Mouse (Mus musculus) C2C12 (cell line): Measurements from ENCODE around the gene Ppm1h. TPM values are rescaled to one million over a fixed set of nuclear protein-coding genes. Genes with fewer than 3 reads are reported as not detected.

Experiments used
- H3K27me3 ChIP-seq: one replicate; pipeline ENCODE4 v1.6.1; 2011; ENCODE audit not compliant: control insufficient read depth, insufficient read depth, insufficient read length
- H3K36me3 ChIP-seq: one replicate; pipeline ENCODE4 v1.6.1; 2011; ENCODE audit not compliant: control insufficient read depth, insufficient read depth
- H3K4me3 ChIP-seq: one replicate; pipeline ENCODE4 v1.5.1; 2011; ENCODE audit warnings: mild to moderate bottlenecking, control low read depth; ENCODE audit not compliant: poor library complexity, insufficient read depth, severe bottlenecking
- H3K79me2 ChIP-seq: one replicate; pipeline ENCODE4 v1.6.1; 2011; ENCODE audit not compliant: control insufficient read depth, insufficient read depth
- H3K79me3 ChIP-seq: one replicate; pipeline ENCODE4 v1.6.1; 2011; ENCODE audit warnings: low read depth, control low read depth
- H3ac ChIP-seq: one replicate; pipeline ENCODE3; 2011; ENCODE audit warnings: low read depth; ENCODE audit not compliant: control insufficient read depth, insufficient read length
- CEBPB ChIP-seq: IDR thresholded peaks from one replicate; pipeline ENCODE4 v1.6.1; 2011; ENCODE audit warnings: low read depth, mild to moderate bottlenecking, control low read depth, moderate library complexity
- CTCF ChIP-seq: IDR thresholded peaks from one replicate; pipeline ENCODE4 v1.5.1; 2011; ENCODE audit not compliant: control insufficient read depth, insufficient read depth, insufficient read length
- FOSL1 ChIP-seq: IDR thresholded peaks from one replicate; pipeline ENCODE4 v1.8.0; 2011; ENCODE audit warnings: mild to moderate bottlenecking, low read length; ENCODE audit not compliant: poor library complexity, insufficient read depth, severe bottlenecking
- MAX ChIP-seq: IDR thresholded peaks from one replicate; pipeline ENCODE4 v1.6.1; 2011; ENCODE audit warnings: mild to moderate bottlenecking, control low read depth
- MYOD1 ChIP-seq: IDR thresholded peaks from one replicate; pipeline ENCODE4 v1.6.1; 2011; ENCODE audit warnings: low read depth; ENCODE audit not compliant: control insufficient read depth, insufficient read length
- MYOG ChIP-seq: IDR thresholded peaks from one replicate; pipeline ENCODE4 v1.6.1; 2011; ENCODE audit not compliant: control insufficient read depth, insufficient read length; ENCODE audit errors: extremely low read depth
- USF1 ChIP-seq: IDR thresholded peaks from one replicate; pipeline ENCODE4 v1.6.1; 2011; ENCODE audit warnings: low read depth, mild to moderate bottlenecking, control low read depth, moderate library complexity
- polyA plus RNA-seq: library from polyadenylated mRNA; unstranded; fragments of >200 nt; fragmentation: generic; extraction: Trizol; gene quantifications from one replicate; pipeline ENCODE4 v1.2.1, GENCODE M21; 2012; ENCODE audit warnings: missing spikeins

Gene Ppm1h
- polyA plus RNA-seq, 1 experiment: 0.06 TPM

DNA sequence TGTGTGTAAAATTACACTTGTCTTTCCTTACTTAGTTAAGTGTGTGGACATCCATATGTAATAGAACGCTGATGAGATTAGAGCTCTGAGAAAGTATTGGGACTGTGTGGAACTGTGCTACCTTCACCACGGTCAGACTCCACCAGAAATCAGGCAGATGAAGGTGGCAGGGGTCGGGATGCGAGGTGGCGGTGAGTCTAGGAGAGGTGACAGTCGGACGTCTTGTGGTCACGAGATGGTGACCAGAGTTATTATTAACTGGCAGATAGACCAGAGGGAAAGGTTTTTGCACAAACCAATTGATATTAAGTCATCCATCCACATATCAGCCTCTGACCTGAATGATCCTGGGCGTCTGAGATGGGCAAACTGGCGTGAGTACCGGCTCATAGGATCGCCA, 70.5 kb downstream of the Ppm1h start:
- no peaks in the 10 kb centered on the region for H3K36me3 ChIP-seq
- TF ChIP-seq MYOD1 (no peak), CTCF (no peak), MAX (no peak), CEBPB (no peak), FOSL1 (no peak), USF1 (no peak), MYOG (no peak)

DNA sequence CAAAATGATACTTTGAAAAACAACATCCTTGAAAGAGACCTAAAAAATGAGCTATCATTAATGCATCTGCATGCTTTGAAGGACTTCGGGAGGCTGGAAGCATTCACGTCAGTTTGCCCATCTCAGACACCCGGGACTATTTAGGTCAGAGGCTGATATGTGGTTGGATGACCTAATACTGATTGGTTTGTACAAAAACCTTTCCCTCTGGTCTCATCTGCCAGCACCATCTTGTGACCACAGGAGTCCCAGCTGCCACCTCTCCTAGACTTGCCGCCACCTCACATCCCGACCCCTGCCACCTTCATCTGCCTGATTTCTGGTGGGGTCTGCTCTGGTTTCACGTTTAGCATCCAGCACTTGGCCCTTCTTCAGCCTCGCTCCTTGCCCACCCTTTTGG, 71.3 kb downstream of the Ppm1h start:
- H3K79me3 ChIP-seq: no peaks in the 10 kb centered on the region
- no peaks in the 10 kb centered on the region for H3K36me3 ChIP-seq
- peaks cover 6% of the 10 kb centered on the region for H3K27me3 ChIP-seq
- H3ac ChIP-seq: no peak overlapping the region
- no peaks in the 10 kb centered on the region for H3K79me2 ChIP-seq
- H3K4me3 ChIP-seq: no peak overlapping the region
- TF ChIP-seq MYOD1 (no peak), MAX (no peak), CEBPB (no peak), CTCF (no peak), FOSL1 (no peak), USF1 (no peak), MYOG (no peak)

More for the DNA sequence above, 70.5 kb downstream of the Ppm1h start:
- Histone ChIP-seq H3K27me3 (peaks cover 6% of the 10 kb centered on the region), H3K79me3 (no peaks in the 10 kb centered on the region), H3K4me3 (no peak overlapping the region), H3K79me2 (no peaks in the 10 kb centered on the region), H3ac (no peak overlapping the region)

DNA sequence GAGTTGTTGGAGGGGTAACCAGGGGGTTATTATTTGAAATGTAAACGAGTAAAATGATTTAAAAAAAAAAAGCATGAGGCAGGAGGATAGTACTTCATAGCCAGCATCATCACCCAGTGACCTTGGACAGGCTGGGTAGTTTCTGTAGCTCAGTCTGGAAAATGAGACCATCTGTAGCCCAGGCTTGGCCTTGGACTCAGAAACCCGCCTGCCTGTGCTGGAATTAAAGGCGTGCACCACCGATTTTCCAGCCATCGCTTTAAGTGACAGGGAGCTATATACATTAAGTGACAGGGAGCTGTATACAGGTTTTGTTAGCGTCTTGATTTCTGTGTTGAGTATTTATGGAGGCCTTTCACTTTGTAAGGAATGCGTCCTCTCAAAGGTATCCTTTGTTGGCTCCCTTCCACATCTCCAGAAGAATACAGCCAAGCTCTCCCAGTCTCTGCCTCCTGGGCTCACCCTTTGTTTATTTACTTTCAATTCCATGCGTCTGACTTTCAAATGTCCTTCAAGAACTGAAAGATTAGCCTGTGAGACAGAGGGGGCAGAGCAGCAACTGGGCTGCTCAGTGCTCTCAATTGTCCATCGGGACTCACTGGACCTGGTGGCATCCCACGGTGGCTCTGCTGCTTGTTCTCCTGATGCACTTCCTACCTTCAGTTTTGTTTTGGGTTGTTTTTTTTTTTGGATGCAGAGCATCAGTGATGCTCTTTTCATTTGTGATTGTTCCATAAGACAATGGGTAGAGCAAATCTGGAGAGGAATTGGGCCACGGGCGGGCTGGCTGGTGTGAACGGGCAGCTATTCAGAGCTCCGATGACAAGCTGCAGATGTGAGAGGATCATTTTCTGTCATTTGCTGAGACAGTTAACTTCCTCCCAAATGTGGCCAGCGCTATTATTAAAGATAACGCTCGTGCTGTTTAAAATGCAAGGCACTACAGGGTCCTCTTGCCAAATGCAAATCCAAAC, 74.7 kb downstream of the Ppm1h start:
- H3K36me3 ChIP-seq: no peaks in the 10 kb centered on the region
- no peaks in the 10 kb centered on the region for H3K79me2 ChIP-seq
- H3K79me3 ChIP-seq: no peaks in the 10 kb centered on the region
- H3ac ChIP-seq: no peak overlapping the region
- TF ChIP-seq MYOG (no peak), USF1 (no peak), FOSL1 (no peak), CTCF (no peak), MYOD1 (no peak), MAX (no peak), CEBPB (no peak)
- no peak overlapping the region for H3K4me3 ChIP-seq
- H3K27me3 ChIP-seq: peaks cover 13% of the 10 kb centered on the region

DNA sequence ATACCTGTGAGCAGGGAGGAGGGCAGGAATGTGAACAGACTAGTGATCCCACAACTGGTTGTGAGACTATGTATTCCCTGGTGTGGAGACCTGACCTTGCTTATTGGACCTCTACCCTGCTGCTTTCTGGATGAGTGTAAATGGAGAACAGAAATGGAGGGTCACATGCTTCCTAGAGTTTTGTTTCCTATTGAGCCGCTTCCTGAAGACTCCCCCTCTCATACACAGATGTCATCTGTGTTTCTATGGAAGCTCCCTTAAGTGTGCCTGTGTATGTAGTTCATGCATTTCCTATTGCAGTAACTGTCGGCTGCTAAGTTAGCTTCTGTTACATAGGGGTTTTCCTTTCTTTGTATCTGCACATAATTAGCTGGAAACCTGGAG, 75.4 kb downstream of the Ppm1h start:
- no peak overlapping the region for H3ac ChIP-seq
- H3K27me3 ChIP-seq: peaks cover 14% of the 10 kb centered on the region
- H3K4me3 ChIP-seq: no peak overlapping the region
- no peaks in the 10 kb centered on the region for H3K79me3 ChIP-seq
- TF ChIP-seq CEBPB: no peak
- TF ChIP-seq FOSL1: no peak
- no peak for TF ChIP-seq USF1
- no peak for TF ChIP-seq MYOG
- TF ChIP-seq CTCF: no peak
- no peak for TF ChIP-seq MYOD1
- no peak for TF ChIP-seq MAX
- H3K36me3 ChIP-seq: no peaks in the 10 kb centered on the region
- no peaks in the 10 kb centered on the region for H3K79me2 ChIP-seq

DNA sequence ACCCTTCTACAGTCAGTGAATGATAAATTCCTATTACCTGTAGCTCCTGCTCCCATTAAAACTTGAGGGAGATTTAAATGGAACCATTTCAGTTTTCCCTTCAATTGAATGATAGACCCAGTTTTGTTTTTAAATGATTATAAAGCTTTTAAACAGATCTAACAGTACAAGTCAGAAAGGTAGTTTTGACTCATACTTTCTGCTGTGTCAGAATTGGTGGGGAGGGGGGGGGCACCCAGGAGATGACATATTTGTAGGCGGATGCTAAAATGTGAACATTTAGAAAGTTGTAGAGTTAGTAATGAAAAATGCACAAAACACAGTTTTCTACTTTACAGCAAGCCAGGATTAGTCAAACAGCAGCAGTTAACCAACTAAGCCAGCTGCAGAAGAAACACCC, 76.4 kb downstream of the Ppm1h start:
- H3ac ChIP-seq: no peak overlapping the region
- H3K27me3 ChIP-seq: peaks cover 14% of the 10 kb centered on the region
- no peaks in the 10 kb centered on the region for H3K36me3 ChIP-seq
- H3K79me3 ChIP-seq: no peaks in the 10 kb centered on the region
- no peak overlapping the region for H3K4me3 ChIP-seq
- TF ChIP-seq MAX (no peak), CTCF (no peak), MYOD1 (no peak), USF1 (no peak)
- H3K79me2 ChIP-seq: no peaks in the 10 kb centered on the region
